Comparison of ENCODE assay signal across 16 mouse cellular contexts in the genomic region with DNA sequence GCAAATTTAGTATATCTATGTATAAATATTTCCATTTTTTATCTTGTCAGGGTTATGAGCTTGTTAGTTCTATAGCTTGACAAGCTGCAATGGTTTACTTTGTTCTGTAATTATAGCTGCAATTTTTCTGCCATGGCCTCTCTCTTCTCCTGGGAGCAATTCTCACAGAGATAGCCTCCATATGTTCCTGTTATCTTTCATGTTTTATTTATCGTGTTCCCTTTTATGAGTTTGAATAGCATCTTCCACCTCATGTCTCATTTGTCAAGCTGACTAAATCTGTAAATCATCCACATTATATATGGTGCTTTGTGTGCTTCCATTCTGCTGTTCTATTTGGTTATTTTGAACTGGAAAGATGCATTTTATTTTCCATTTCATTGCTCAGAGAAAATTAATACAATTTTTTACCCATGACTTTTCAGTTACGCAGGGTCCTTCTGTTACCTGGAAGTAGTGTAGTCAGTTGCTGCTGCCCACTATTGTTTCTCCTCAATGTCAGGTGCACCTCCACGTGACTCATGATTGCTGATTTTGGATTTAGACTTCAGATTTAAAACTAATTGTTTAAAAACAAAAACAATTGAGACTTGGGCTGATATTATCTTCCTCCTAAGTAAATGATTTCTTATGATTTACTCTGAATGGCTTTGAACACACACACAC.
"Had no signal": no experiment of that assay in that cellular context is flagged by ENCODE, and none has a peak within 500 bp of the region (broad histone marks: within the 10 kb centered on the region; RNA-seq: fewer than 3 reads in every experiment).

No protein-coding gene starts in this region.

- H3K4me3 ChIP-seq: kidney, embryonic 15.5 days; limb, embryonic 15.5 days; liver, embryonic 12.5 days; megakaryocyte, embryonic 14.5 days; midbrain, embryonic 12.5 days; myocyte had no signal

- H3K36me3 ChIP-seq: kidney, embryonic 15.5 days; limb, embryonic 15.5 days; liver, embryonic 12.5 days; midbrain, embryonic 12.5 days had no signal

- H3K4me2 ChIP-seq: kidney, embryonic 15.5 days; limb, embryonic 15.5 days; liver, embryonic 12.5 days; lung, embryonic 14.5 days; midbrain, embryonic 12.5 days had no signal

- ATAC-seq: liver, embryonic 12.5 days had no signal

- H3K27me3 ChIP-seq: kidney, embryonic 15.5 days; limb, embryonic 15.5 days; liver, embryonic 12.5 days; megakaryocyte, embryonic 14.5 days; midbrain, embryonic 12.5 days had no signal

- H3K9ac ChIP-seq: kidney, embryonic 15.5 days; limb, embryonic 15.5 days; liver, embryonic 12.5 days; lung, embryonic 14.5 days; midbrain, embryonic 12.5 days had no signal

- H3K9me3 ChIP-seq: kidney, embryonic 15.5 days; limb, embryonic 15.5 days; liver, embryonic 12.5 days; megakaryocyte, embryonic 14.5 days; midbrain, embryonic 12.5 days had no signal

- H3K4me1 ChIP-seq: kidney, embryonic 15.5 days; limb, embryonic 15.5 days; liver, embryonic 12.5 days; megakaryocyte, embryonic 14.5 days; midbrain, embryonic 12.5 days had no signal

- DNase-seq: kidney, adult 2 months; kidney, postnatal 36 days; layer of hippocampus, adult 9-11 months; layer of hippocampus, postnatal 36 days; lung, embryonic 14.5 days; lung, postnatal 14 days; right cerebral cortex, adult 18-20 months; right cerebral cortex, postnatal 25 days; thymus, postnatal 36 days had no signal

- H3K27ac ChIP-seq: kidney, embryonic 15.5 days; limb, embryonic 15.5 days; liver, embryonic 12.5 days; macrophage; midbrain, embryonic 12.5 days had no signal
